Mouse (Mus musculus) hindbrain, embryonic 14.5 days (tissue): ENCODE results near the gene Nos1ap. TPM values are rescaled to one million over a fixed set of nuclear protein-coding genes. Genes with fewer than 3 reads are reported as not detected.

ENCODE experiments used
- ATAC-seq: fragments of 200-750 bp; cut with Nextera tagmentation; 2 replicates; pipeline ENCODE4 v1.8.0; 2017; ENCODE audit warnings: moderate number of reproducible peaks, mild to moderate bottlenecking, moderate TSS enrichment, moderate library complexity; ENCODE audit not compliant: low FRiP score
- DNase-seq: peaks from one replicate; pipeline ENCODE4 v3.0.0-alpha.2; 2015; ENCODE audit warnings: low spot score
- H3K27ac ChIP-seq: fragments of 300-500 bp; sonication (generic); 2 replicates; pipeline ENCODE4 v1.5.1; 2014; ENCODE audit warnings: mild to moderate bottlenecking, moderate library complexity
- H3K27me3 ChIP-seq: fragments of 300-500 bp; sonication (generic); 2 replicates; pipeline ENCODE4 v1.6.1; 2014; ENCODE audit warnings: mild to moderate bottlenecking, low read length, mixed read lengths; ENCODE audit not compliant: control insufficient read depth, insufficient read depth
- H3K36me3 ChIP-seq: fragments of 300-500 bp; sonication (generic); replicated peaks from 2 replicates; pipeline ENCODE4 v1.6.1; 2014; ENCODE audit not compliant: control insufficient read depth, insufficient read depth
- H3K4me1 ChIP-seq: fragments of 300-500 bp; sonication (generic); replicated peaks from 2 replicates; pipeline ENCODE4 v1.6.1; 2014; ENCODE audit warnings: antibody characterized with exemption, low read length, mixed read lengths; ENCODE audit not compliant: control insufficient read depth, insufficient read depth
- H3K4me2 ChIP-seq: fragments of 300-500 bp; sonication (generic); replicated peaks from 2 replicates; pipeline ENCODE4 v1.6.1; 2014; ENCODE audit warnings: mild to moderate bottlenecking, moderate library complexity
- H3K4me3 ChIP-seq: fragments of 300-500 bp; sonication (generic); replicated peaks from 2 replicates; pipeline ENCODE4 v1.5.1; 2014; ENCODE audit warnings: mild to moderate bottlenecking, low read length
- H3K9ac ChIP-seq: fragments of 300-500 bp; sonication (generic); 2 replicates; pipeline ENCODE4 v1.6.1; 2014
- H3K9me3 ChIP-seq: fragments of 300-500 bp; sonication (generic); 2 replicates; pipeline ENCODE4 v1.6.1; 2016; ENCODE audit warnings: low read length; ENCODE audit not compliant: control insufficient read depth
- WGBS: fragments of 180-500 bp; shearing (Covaris S2); extraction: QIAGEN DNeasy Blood & Tissue Kit; methylation state at CpG from one replicate; pipeline ENCODE4 v1.1.7; 2014; 5-methylcytosine and 5-hydroxymethylcytosine counted together
- polyA plus RNA-seq: library from polyadenylated mRNA; unstranded; fragments of >200 nt; fragmentation: Nextera tagmentation; extraction: Ambion mirVana; gene quantifications from 2 replicates; pipeline ENCODE4 v1.2.1, GENCODE M21; 2014

Nos1ap gene
- polyA plus RNA-seq, 1 experiment from 2014 or later: 18.0 TPM

GRCm38 (mm10) chr1:170579063-170579462, 10.6 kb downstream of the Nos1ap start:
- Histone ChIP-seq H3K27me3 (no peaks in the 10 kb centered on the region), H3K4me3 (no peak overlapping the region), H3K27ac (no peak overlapping the region), H3K4me1 (peaks cover 8% of the 10 kb centered on the region), H3K9ac (no peak overlapping the region), H3K36me3 (no peaks in the 10 kb centered on the region), H3K4me2 (no peak overlapping the region), H3K9me3 (no peaks in the 10 kb centered on the region)
- no peak for DNase-seq
- ATAC-seq: no peak
- WGBS: 95% methylated on average over 4 of the region's 4 CpGs

- no peak for DNase-seq
- Histone ChIP-seq H3K9ac (no peak overlapping the region), H3K27me3 (no peaks in the 10 kb centered on the region), H3K4me3 (no peak overlapping the region), H3K4me2 (no peak overlapping the region), H3K27ac (no peak overlapping the region), H3K36me3 (no peaks in the 10 kb centered on the region), H3K9me3 (no peaks in the 10 kb centered on the region), H3K4me1 (peaks cover 8% of the 10 kb centered on the region)
- ATAC-seq: peak; percentile 47; the same call in 1 of the 2 replicates
- 12% methylated on average over 6 of the region's 6 CpGs for WGBS
Measured at GRCm38 (mm10) chr1:170576728-170577065, 13.0 kb downstream of the Nos1ap start.

- Histone ChIP-seq H3K4me1 (peaks cover 8% of the 10 kb centered on the region), H3K9me3 (no peaks in the 10 kb centered on the region), H3K36me3 (no peaks in the 10 kb centered on the region), H3K27ac (no peak overlapping the region), H3K4me3 (no peak overlapping the region), H3K9ac (no peak overlapping the region), H3K4me2 (no peak overlapping the region), H3K27me3 (no peaks in the 10 kb centered on the region)
- WGBS: 31% methylated on average over 6 of the region's 6 CpGs
- ATAC-seq (0 out of 2 replicates have a peak, but pooled peaks have one; percentile 37), DNase-seq (no peak)
Measured at GRCm38 (mm10) chr1:170576012-170576727, 13.5 kb downstream of the Nos1ap start.

GRCm38 (mm10) chr1:170573117-170573516, 16.5 kb downstream of the Nos1ap start:
- 88% methylated on average over 7 of the region's 7 CpGs for WGBS
- H3K4me1 ChIP-seq: peaks cover 8% of the 10 kb centered on the region
- no peaks in the 10 kb centered on the region for H3K27me3 ChIP-seq
- no peak overlapping the region for H3K9ac ChIP-seq
- H3K4me3 ChIP-seq: no peak overlapping the region
- H3K4me2 ChIP-seq: no peak overlapping the region
- H3K9me3 ChIP-seq: no peaks in the 10 kb centered on the region
- H3K27ac ChIP-seq: no peak overlapping the region
- no peak for DNase-seq
- no peak for ATAC-seq
- no peaks in the 10 kb centered on the region for H3K36me3 ChIP-seq

GRCm38 (mm10) chr1:170566969-170567368, 22.7 kb downstream of the Nos1ap start:
- H3K27me3 ChIP-seq: no peaks in the 10 kb centered on the region
- ATAC-seq (no peak), DNase-seq (no peak)
- WGBS: 93% methylated on average over 4 of the region's 4 CpGs
- H3K27ac ChIP-seq: no peak overlapping the region
- H3K4me2 ChIP-seq: no peak overlapping the region
- no peaks in the 10 kb centered on the region for H3K36me3 ChIP-seq
- H3K9ac ChIP-seq: no peak overlapping the region
- H3K4me3 ChIP-seq: no peak overlapping the region
- no peaks in the 10 kb centered on the region for H3K9me3 ChIP-seq
- no peaks in the 10 kb centered on the region for H3K4me1 ChIP-seq

- ATAC-seq (no peak), DNase-seq (no peak)
- Histone ChIP-seq H3K9me3 (no peaks in the 10 kb centered on the region), H3K36me3 (no peaks in the 10 kb centered on the region), H3K27ac (no peak overlapping the region), H3K9ac (no peak overlapping the region), H3K4me1 (no peaks in the 10 kb centered on the region), H3K4me3 (no peak overlapping the region), H3K27me3 (no peaks in the 10 kb centered on the region), H3K4me2 (no peak overlapping the region)
- 97% methylated on average over 2 of the region's 2 CpGs for WGBS
Measured at GRCm38 (mm10) chr1:170566538-170566937, 23.1 kb downstream of the Nos1ap start.

GRCm38 (mm10) chr1:170564926-170565325, 24.7 kb downstream of the Nos1ap start:
- ATAC-seq (no peak), DNase-seq (no peak)
- Histone ChIP-seq H3K27me3 (no peaks in the 10 kb centered on the region), H3K9me3 (no peaks in the 10 kb centered on the region), H3K36me3 (no peaks in the 10 kb centered on the region), H3K4me2 (no peak overlapping the region), H3K9ac (no peak overlapping the region), H3K4me3 (no peak overlapping the region), H3K4me1 (no peaks in the 10 kb centered on the region), H3K27ac (no peak overlapping the region)
- WGBS: 89% methylated on average over 3 of the region's 3 CpGs

- Histone ChIP-seq H3K9ac (no peak overlapping the region), H3K4me1 (no peaks in the 10 kb centered on the region), H3K27ac (no peak overlapping the region), H3K27me3 (no peaks in the 10 kb centered on the region), H3K4me2 (no peak overlapping the region), H3K4me3 (no peak overlapping the region), H3K9me3 (no peaks in the 10 kb centered on the region), H3K36me3 (no peaks in the 10 kb centered on the region)
- DNase-seq (no peak), ATAC-seq (no peak)
- 80% methylated on average over 1 of the region's 1 CpGs for WGBS
Measured at GRCm38 (mm10) chr1:170562431-170562830, 27.2 kb downstream of the Nos1ap start.

- no peak overlapping the region for H3K4me3 ChIP-seq
- H3K36me3 ChIP-seq: no peaks in the 10 kb centered on the region
- ATAC-seq: no peak
- WGBS: 87% methylated on average over 3 of the region's 3 CpGs
- H3K9ac ChIP-seq: no peak overlapping the region
- no peak overlapping the region for H3K27ac ChIP-seq
- H3K4me1 ChIP-seq: no peaks in the 10 kb centered on the region
- H3K27me3 ChIP-seq: no peaks in the 10 kb centered on the region
- H3K9me3 ChIP-seq: no peaks in the 10 kb centered on the region
- no peak overlapping the region for H3K4me2 ChIP-seq
- no peak for DNase-seq
Measured at GRCm38 (mm10) chr1:170560768-170561167, 28.9 kb downstream of the Nos1ap start.

GRCm38 (mm10) chr1:170557962-170558361, 31.7 kb downstream of the Nos1ap start:
- ATAC-seq (no peak), DNase-seq (no peak)
- no peaks in the 10 kb centered on the region for H3K4me1 ChIP-seq
- WGBS: 97% methylated on average over 4 of the region's 4 CpGs
- H3K9ac ChIP-seq: no peak overlapping the region
- H3K27ac ChIP-seq: no peak overlapping the region
- H3K27me3 ChIP-seq: no peaks in the 10 kb centered on the region
- H3K36me3 ChIP-seq: no peaks in the 10 kb centered on the region
- H3K9me3 ChIP-seq: no peaks in the 10 kb centered on the region
- no peak overlapping the region for H3K4me3 ChIP-seq
- H3K4me2 ChIP-seq: no peak overlapping the region
